Mouse (Mus musculus) limb, embryonic 10.5 days (tissue): ENCODE measurements at regions not wholly inside any gene's neighbourhood (a gene's known extent, or its start where the extent isn't known, plus 50 kb on each side); places are given as distances from the start of the nearest gene placed in this dataset.

Source experiments
- DNase-seq: peaks from one replicate; pipeline ENCODE4 v3.0.0-alpha.2; 2017; ENCODE audit warnings: low spot score
- H3K27ac ChIP-seq: fragments of 300-500 bp; sonication (generic); 2 replicates; pipeline ENCODE4 v1.5.1; 2016; ENCODE audit warnings: mild to moderate bottlenecking
- H3K27me3 ChIP-seq: fragments of 300-500 bp; sonication (generic); 2 replicates; pipeline ENCODE4 v1.6.1; 2016; ENCODE audit warnings: low read depth, mild to moderate bottlenecking; ENCODE audit not compliant: poor library complexity, severe bottlenecking
- H3K36me3 ChIP-seq: fragments of 300-500 bp; sonication (generic); 2 replicates; pipeline ENCODE4 v1.6.1; 2016; ENCODE audit warnings: mild to moderate bottlenecking, moderate library complexity
- H3K4me1 ChIP-seq: fragments of 300-500 bp; sonication (generic); 2 replicates; pipeline ENCODE4 v1.6.1; 2016
- H3K4me3 ChIP-seq: fragments of 300-500 bp; sonication (generic); 2 replicates; pipeline ENCODE4 v1.5.1; 2016; ENCODE audit warnings: mild to moderate bottlenecking, moderate library complexity
- H3K9me3 ChIP-seq: fragments of 300-500 bp; sonication (generic); replicated peaks from 2 replicates; pipeline ENCODE4 v1.6.1; 2016; ENCODE audit warnings: mild to moderate bottlenecking
- WGBS: fragments of 180-500 bp; shearing (Covaris S2); methylation state at CpG from one replicate; pipeline ENCODE4 v1.1.7; 2016; 5-methylcytosine and 5-hydroxymethylcytosine counted together

GRCm38 (mm10) chr6:112199241-112199640, 74.3 kb upstream of the Lmcd1 start:
- H3K27me3 ChIP-seq = no peaks in the 10 kb centered on the region
- H3K4me1 ChIP-seq = no peaks in the 10 kb centered on the region
- H3K27ac ChIP-seq = no peak overlapping the region
- no peaks in the 10 kb centered on the region for H3K9me3 ChIP-seq
- H3K4me3 ChIP-seq = no peak overlapping the region
- no peak for DNase-seq
- no peaks in the 10 kb centered on the region for H3K36me3 ChIP-seq
- WGBS = 86% methylated on average over 4 of the region's 4 CpGs

- no peaks in the 10 kb centered on the region for H3K27me3 ChIP-seq
- WGBS = 90% methylated on average over 4 of the region's 4 CpGs
Observed at GRCm38 (mm10) chr6:112202120-112202519, 71.4 kb upstream of the Lmcd1 start.

GRCm38 (mm10) chr6:112203321-112203720, 70.2 kb upstream of the Lmcd1 start:
- Histone ChIP-seq H3K27ac (no peak overlapping the region), H3K27me3 (no peaks in the 10 kb centered on the region), H3K4me3 (no peak overlapping the region), H3K9me3 (no peaks in the 10 kb centered on the region), H3K4me1 (no peaks in the 10 kb centered on the region), H3K36me3 (no peaks in the 10 kb centered on the region)
- DNase-seq = no peak
- 9% methylated on average over 2 of the region's 2 CpGs for WGBS

More at GRCm38 (mm10) chr6:112202120-112202519, 71.4 kb upstream of the Lmcd1 start:
- H3K36me3 ChIP-seq = no peaks in the 10 kb centered on the region
- no peaks in the 10 kb centered on the region for H3K4me1 ChIP-seq
- DNase-seq = no peak
- H3K9me3 ChIP-seq = no peaks in the 10 kb centered on the region
- no peak overlapping the region for H3K27ac ChIP-seq
- H3K4me3 ChIP-seq = no peak overlapping the region

DNA sequence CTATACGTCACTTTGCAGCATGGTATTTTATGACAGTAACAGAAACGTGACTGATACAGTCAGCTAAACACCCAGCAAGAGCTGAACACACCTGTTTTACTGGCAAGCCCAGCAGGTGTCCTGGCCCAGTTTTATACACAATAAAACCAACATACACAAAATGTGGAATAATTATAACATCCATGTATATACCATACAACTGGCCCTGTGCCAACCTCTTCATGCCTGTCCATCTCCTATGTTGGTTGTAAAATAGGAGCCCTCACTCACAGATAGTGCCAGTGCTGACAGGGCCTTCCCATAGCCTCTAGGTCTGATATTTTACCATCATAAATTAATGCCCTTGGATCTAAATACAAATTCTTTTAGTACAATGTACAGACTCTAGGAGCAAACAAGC, 68.6 kb upstream of the Lmcd1 start:
- H3K4me3 ChIP-seq = no peak overlapping the region
- H3K36me3 ChIP-seq = no peaks in the 10 kb centered on the region
- H3K27me3 ChIP-seq = no peaks in the 10 kb centered on the region
- no peak overlapping the region for H3K27ac ChIP-seq
- WGBS = 89% methylated on average over 2 of the region's 2 CpGs
- peaks cover under 1% of the 10 kb centered on the region; the same call in 1 of the 2 replicates for H3K4me1 ChIP-seq
- H3K9me3 ChIP-seq = no peaks in the 10 kb centered on the region
- no peak for DNase-seq

GRCm38 (mm10) chr6:112205420-112205995, 68.0 kb upstream of the Lmcd1 start:
- H3K27me3 ChIP-seq = no peaks in the 10 kb centered on the region
- no peaks in the 10 kb centered on the region for H3K36me3 ChIP-seq
- WGBS = 90% methylated on average over 11 of the region's 11 CpGs
- peaks cover 6% of the 10 kb centered on the region for H3K4me1 ChIP-seq
- no peak for DNase-seq
- H3K27ac ChIP-seq = no peak overlapping the region
- H3K4me3 ChIP-seq = no peak overlapping the region
- H3K9me3 ChIP-seq = no peaks in the 10 kb centered on the region

DNA sequence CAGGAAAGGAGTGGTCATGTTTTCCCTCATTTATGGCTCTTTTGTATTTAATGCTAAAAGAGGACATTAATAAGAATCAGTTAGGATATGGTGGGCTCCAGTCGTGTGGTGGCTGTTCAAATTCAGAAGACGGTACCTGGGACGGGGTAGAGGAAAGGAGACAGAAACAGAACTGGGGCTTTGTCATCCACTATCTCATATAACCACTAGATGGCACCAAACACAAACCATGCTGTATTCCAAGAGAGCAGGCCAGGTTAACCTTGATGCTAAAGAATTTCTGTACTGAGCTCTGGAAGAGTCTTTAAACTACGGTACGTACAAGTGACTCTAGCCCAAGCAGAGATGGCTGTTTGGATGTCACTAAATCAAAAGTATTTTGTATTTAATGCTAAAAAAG, 66.3 kb upstream of the Lmcd1 start:
- H3K27ac ChIP-seq = no peak overlapping the region
- no peaks in the 10 kb centered on the region for H3K36me3 ChIP-seq
- no peaks in the 10 kb centered on the region for H3K27me3 ChIP-seq
- no peaks in the 10 kb centered on the region for H3K9me3 ChIP-seq
- no peak overlapping the region for H3K4me3 ChIP-seq
- peaks cover 10% of the 10 kb centered on the region for H3K4me1 ChIP-seq
- no peak for DNase-seq
- 50% methylated on average over 5 of the region's 5 CpGs for WGBS

GRCm38 (mm10) chr6:112210238-112210950, 63.2 kb upstream of the Lmcd1 start:
- Histone ChIP-seq H3K36me3 (no peaks in the 10 kb centered on the region), H3K27ac (peak overlapping the region; percentile 72), H3K4me1 (peaks cover 10% of the 10 kb centered on the region), H3K27me3 (no peaks in the 10 kb centered on the region), H3K4me3 (no peak overlapping the region), H3K9me3 (no peaks in the 10 kb centered on the region)
- WGBS = 49% methylated on average over 8 of the region's 8 CpGs
- peak; percentile 37 for DNase-seq

DNA sequence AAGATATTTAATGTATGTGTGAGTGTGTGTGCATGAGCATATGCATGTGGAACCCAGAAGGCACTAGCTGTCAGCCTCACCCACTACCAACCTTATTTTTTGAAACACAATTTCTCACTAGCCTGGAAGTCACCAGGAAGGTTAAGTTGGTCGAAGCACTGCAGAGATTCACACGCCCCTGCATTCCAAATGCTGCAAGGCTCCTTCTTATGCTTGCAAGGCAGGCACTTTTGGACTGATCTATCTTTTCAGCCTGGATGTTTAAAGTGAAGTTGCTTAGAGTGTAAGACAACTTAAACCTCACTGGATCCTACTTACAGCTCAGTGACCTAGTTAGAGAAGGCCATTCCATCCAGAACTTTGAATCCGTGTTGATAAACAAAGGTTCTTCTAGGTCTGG, 56.7 kb upstream of the Lmcd1 start:
- H3K4me1 ChIP-seq = no peaks in the 10 kb centered on the region
- 86% methylated on average over 3 of the region's 3 CpGs for WGBS
- no peaks in the 10 kb centered on the region for H3K27me3 ChIP-seq
- DNase-seq = no peak
- H3K9me3 ChIP-seq = no peaks in the 10 kb centered on the region
- H3K36me3 ChIP-seq = no peaks in the 10 kb centered on the region
- H3K4me3 ChIP-seq = no peak overlapping the region
- no peak overlapping the region for H3K27ac ChIP-seq

GRCm38 (mm10) chr6:112218248-112218647, 55.3 kb upstream of the Lmcd1 start:
- no peak for DNase-seq
- Histone ChIP-seq H3K27me3 (no peaks in the 10 kb centered on the region), H3K4me3 (no peak overlapping the region), H3K36me3 (no peaks in the 10 kb centered on the region), H3K4me1 (no peaks in the 10 kb centered on the region), H3K27ac (no peak overlapping the region), H3K9me3 (no peaks in the 10 kb centered on the region)
- 91% methylated on average over 1 of the region's 1 CpGs for WGBS

- Histone ChIP-seq H3K27me3 (no peaks in the 10 kb centered on the region), H3K4me3 (no peak overlapping the region), H3K4me1 (no peaks in the 10 kb centered on the region), H3K36me3 (no peaks in the 10 kb centered on the region), H3K27ac (no peak overlapping the region), H3K9me3 (no peaks in the 10 kb centered on the region)
- DNase-seq = no peak
- WGBS = 91% methylated on average over 7 of the region's 7 CpGs
Observed at GRCm38 (mm10) chr6:112219641-112220040, 53.9 kb upstream of the Lmcd1 start.

- 91% methylated on average over 3 of the region's 3 CpGs for WGBS
- Histone ChIP-seq H3K4me3 (no peak overlapping the region), H3K27me3 (no peaks in the 10 kb centered on the region), H3K36me3 (no peaks in the 10 kb centered on the region), H3K27ac (no peak overlapping the region), H3K9me3 (no peaks in the 10 kb centered on the region), H3K4me1 (no peaks in the 10 kb centered on the region)
- DNase-seq = no peak
Observed at GRCm38 (mm10) chr6:112220149-112220548, 53.4 kb upstream of the Lmcd1 start.

DNA sequence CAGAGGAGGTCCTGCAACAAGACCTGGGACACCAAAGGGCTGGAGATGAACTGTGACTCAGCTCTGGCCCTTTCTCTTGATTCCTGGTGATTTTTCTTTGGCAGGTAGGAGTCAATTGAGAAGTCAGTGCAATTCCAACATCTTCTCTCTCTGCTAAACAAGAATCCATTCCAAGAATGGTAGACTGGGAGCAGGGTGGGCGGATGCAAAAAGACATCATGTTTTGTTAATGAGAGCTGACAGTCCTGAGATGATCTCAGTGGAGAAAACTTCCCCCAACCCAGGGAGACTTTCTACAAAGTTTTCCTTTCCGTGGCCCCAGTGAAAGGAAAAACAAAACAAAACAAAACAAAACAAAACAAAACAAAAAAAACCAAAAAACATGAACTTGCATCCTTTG, 52.2 kb upstream of the Lmcd1 start:
- 89% methylated on average over 2 of the region's 2 CpGs for WGBS
- Histone ChIP-seq H3K4me3 (no peak overlapping the region), H3K9me3 (no peaks in the 10 kb centered on the region), H3K27ac (no peak overlapping the region), H3K4me1 (no peaks in the 10 kb centered on the region), H3K27me3 (no peaks in the 10 kb centered on the region), H3K36me3 (no peaks in the 10 kb centered on the region)
- DNase-seq = no peak

DNA sequence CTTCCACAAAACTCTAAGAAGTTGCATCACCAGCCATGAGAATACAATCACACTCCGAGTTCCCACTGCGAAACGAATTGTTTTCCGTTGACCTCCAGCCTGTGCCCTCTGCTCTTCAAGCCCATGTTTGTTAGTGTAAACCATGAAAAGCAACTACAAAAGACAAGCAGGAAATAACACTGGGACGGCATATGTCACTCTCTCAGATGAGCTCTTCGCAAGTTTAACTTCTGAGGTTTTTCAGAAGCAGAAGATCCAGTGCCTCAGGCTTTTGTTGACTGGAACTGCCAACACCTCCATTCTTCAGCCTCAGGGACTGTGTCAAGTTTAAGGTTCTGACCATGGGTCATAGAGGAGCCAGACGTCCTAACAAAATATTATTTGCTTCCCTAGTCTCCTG, 50.2 kb upstream of the Lmcd1 start:
- H3K4me1 ChIP-seq = no peaks in the 10 kb centered on the region
- H3K9me3 ChIP-seq = no peaks in the 10 kb centered on the region
- no peak overlapping the region for H3K27ac ChIP-seq
- WGBS = 87% methylated on average over 7 of the region's 7 CpGs
- no peaks in the 10 kb centered on the region for H3K27me3 ChIP-seq
- DNase-seq = no peak
- H3K4me3 ChIP-seq = no peak overlapping the region
- no peaks in the 10 kb centered on the region for H3K36me3 ChIP-seq
